Mouse (Mus musculus) cerebellum, postnatal 10 days (tissue): Measurements from ENCODE around the gene Pawr.
"Not testable (repeated sequence)": the region's sequence is repeated elsewhere in the genome, so short reads cannot be mapped to it uniquely, and the experiment has no call there.

ENCODE experiments used
- DNase-seq, 2 experiments: peaks; one replicate each; pipeline ENCODE4 v3.0.0; 2021; ENCODE audit warnings: mixed read lengths in 2 of 2

Pawr gene

DNA sequence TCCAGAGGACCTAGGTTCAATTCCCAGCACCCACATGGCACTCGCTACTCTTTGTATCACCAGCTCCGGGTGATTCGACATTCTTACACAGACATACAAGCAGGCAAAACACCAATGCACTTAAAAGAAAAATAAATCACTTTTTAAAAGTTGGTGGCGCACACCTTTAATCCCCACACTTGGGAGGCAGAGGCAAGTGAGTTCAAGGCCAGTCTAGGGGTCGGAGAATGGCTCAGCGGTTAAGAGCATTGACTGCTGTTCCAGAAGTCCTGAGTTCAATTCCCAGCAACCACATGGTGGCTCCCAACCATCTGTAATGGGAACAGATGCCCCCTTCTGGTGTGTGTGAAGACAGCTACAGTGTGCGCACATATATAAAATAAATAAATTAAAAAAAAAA lies 16.7 kb upstream of the Pawr start:
- no peak for DNase-seq

DNA sequence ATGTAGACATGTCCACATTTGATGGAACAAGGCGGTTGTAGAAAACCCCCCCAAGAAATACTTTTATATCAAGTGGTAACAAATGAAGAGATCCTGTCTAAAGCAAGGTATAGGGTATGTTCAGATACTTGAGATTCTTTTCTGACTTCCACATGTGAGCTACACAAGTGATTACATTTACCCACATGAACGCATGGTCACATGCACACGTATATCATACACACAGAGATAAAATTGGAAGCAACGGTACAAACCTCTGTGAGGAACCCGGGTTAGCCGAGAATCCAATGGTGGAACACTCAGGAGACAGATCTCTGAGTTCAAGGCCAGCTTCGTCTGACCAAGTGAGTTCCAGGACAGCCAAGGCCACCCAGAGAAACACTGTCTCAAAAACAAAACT lies 3.6 kb upstream of the Pawr start:
- no peak for DNase-seq

DNA sequence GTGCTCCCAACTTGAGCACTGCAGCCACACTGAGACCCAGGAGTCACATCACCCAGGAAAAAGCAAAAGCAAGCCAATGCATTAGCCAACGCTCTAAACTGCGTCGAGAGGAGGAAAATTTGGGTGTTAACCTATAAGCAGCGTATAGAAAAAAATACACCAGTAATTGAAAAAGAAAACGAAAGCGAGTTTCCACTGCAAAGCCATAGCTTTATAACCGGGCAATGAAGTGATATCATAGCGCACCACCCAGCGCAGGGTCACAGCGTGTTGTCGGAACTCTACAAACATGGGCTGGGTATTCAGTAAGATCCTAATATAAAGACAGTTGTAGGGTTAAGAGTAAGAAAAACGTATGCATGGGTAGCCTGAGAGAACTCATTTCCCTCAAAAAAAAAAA lies 2.9 kb upstream of the Pawr start:
- no peak for DNase-seq

DNA sequence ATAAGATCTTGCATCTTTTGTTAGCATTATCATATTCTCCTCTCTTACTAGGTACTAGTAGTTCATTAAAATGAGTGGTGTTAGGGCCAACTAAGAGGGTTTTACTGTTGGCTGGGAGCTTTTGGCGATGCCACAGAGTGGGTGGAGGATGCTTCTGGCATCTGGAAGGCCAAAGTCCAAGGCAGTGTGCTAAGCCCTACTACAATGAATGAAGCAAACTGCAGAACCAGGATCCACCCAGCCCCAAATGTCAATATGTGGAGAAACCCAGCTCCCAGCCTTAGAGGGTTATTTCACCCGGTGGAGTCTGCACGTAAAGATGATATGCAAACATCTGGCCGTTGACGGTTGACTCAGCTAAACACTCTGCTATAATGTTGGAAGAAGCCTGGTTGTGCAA lies 2.1 kb upstream of the Pawr start:
- DNase-seq = no peak

DNA sequence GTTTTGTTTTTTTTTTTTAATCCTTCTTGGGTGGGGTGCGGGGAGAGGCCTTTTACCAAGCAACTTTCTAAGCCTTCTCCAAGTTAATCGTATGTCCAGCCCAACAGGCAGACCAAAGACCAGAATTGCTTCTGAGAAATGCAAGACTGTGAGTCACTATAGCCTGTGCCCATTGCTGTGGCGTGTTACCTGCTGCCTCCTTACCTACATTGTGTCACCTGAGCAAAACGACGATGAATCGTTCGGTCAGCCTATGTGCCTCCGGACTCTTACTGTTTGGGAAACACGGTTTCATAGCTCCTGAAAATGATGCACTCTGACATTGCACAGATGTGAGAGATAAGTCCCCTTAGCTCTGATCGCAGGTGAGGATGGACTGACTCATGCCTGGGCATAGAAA lies 957 bp upstream of the Pawr start:
- no peak for DNase-seq

DNA sequence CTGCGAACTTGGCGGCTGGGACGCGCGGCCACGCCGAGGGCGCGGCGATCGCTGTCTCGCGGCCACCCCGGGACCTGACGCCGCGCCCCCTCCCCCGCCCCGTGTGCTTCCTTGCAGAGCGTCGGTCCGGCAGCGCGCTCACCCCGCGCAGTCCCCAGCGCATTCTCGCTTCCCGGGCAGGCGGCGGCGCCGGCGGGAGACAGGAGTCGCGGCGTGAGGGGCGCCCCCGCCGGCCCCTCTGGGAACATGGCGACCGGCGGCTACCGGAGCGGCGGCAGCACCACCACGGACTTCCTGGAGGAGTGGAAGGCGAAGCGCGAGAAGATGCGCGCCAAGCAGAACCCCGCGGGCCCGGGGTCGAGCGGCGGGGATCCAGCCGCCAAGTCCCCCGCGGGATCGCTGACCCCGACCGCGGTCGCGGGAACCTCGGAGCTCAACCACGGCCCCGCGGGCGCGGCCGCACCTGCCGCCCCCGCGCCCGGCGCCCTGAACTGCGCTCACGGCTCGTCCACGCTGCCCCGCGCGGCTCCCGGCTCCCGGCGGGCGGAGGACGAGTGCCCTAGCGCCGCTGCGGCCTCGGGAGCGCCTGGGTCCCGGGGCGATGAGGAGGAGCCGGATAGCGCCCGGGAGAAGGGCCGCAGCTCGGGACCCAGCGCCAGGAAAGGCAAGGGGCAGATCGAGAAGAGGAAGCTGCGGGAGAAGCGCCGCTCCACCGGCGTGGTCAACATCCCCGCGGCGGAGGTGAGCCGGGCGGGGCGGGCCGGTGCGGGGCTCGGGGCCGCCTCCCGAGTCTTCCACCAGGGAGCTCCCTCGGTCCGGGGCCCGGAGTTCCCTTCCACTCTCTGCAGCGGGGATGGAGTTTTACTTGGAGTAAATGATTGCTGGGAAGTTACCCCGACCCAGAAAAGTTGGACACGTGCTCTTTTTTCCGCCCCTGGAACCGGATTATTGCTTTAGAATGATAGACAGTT lies 935 bp downstream of the Pawr start:
- DNase-seq = peak; percentile 56 to 57

DNA sequence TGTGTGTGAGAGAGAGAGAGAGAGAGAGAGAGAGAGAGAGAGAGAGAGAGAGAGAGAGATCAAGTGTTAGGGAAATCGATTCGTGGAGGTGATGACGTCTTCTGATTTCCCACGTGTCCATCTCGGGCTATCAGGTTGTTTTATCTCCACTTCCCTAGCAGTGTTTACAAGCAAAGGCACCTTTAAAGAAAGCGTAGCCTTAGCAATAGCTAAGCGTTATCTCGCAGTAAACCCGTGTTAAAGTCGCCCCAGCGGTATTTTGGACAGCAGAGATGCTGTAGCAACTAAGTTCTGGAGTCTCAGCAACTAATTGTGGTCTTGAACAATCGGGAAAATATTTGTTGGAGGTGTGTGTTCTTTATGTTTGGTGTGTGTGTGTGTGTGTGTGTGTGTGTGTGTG lies 1.7 kb downstream of the Pawr start:
- DNase-seq = peak in 1 of 2 experiments; percentile 2

DNA sequence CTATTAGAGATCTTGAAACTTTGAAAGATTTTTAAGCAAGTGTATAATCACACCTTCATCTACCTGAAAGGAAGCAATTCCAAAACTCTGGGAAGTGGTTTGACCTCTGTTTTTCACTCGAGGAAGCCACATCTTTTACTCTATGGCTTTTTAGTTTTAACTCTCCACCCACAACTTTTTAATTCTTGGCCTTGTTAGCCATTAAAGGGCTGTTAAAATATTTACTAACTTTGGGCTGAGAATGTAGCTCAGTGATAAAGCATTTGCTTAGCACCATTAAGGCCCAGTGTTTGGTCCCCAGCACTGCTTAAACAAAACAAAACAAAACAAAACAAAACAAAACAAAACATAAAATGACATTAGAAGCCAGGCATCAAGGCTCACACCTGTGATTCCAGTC lies 2.2 kb downstream of the Pawr start:
- no peak for DNase-seq

DNA sequence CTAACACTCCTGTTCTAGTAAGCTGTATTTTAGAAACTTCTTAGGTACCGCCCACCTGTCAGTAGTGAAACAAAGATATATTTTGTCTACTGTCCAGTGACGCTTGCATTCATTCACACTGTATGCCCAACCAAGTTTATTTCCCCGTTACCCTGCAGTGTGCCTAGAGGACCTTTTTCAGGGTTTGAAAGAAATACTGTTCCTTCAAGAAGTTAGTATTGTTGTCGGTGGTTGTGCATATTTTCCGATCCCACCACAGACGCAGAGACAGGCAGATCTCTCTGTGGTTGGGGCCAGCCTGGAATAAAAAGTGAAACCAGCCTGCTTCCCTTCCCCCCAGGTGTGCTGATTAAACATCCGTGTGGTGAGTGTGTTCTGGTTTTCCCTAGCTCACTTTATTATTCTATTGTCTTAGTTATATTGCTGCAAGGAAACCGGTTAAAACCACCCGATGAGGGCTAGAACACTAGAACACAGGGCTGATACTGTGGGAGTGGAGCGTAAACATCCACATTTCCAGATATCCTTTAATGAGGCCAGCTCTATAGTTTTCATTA lies 3.9 kb downstream of the Pawr start:
- no peak for DNase-seq

DNA sequence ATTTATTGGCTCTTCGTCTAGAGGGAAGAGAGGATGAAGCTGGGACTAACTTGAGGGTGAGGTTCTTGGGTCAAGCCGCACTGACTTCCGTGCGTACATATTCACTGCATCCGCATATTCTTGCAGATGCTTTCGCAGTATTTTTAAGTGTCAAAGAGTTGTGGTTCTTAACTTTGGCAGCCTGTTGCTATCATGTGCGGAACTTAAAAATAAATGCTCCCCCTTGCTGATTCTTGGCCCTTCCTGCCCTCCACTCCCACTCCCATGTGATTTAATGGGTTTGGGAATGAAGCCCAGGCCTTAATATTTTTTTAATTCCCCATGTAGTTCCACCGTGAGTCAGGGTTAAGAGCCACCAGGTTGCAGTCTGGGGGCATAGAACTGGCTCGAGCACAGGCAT lies 4.7 kb downstream of the Pawr start:
- DNase-seq = no peak

DNA sequence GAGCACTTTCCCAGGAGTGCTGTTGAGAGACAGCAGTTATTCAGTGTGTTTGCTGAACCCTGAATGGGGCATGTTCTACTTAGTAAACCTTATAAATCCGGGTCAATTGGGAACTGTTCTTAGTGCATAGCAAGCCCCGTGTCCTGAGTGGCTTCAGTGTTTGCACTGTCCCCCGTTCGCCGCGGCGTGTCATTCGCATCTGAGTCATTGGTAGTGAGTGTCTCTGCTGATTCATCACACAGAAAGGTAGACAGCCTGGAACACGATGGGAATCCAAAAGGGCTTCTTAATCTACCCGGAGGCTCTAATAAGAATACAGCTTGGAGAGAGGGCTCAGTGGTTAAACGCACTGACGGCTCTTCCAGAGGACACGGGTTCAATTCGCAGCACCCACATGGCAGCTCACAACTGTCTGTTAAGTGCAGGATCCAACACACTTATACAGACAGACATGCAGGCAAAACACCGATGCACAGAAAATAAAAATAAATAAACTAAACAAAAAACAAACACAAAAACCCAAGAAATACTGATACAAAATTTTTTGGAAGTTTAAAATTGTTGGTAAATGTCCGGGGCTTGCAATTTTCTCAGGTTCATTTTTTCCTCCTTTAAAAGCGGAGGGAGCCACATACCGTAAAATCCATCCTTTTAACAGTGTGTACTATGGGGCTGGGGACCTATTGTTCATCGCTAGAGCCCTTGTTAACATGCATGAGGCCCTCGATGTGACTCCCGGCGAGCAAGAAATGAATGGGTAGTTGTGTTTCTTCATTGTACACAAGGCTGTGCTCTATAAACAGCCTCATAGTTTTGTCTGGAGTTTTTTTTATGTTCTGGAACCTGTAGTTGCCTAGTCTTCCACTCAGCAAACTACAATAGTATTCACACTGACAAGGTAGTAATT lies 6.4 kb downstream of the Pawr start:
- DNase-seq = no peak

DNA sequence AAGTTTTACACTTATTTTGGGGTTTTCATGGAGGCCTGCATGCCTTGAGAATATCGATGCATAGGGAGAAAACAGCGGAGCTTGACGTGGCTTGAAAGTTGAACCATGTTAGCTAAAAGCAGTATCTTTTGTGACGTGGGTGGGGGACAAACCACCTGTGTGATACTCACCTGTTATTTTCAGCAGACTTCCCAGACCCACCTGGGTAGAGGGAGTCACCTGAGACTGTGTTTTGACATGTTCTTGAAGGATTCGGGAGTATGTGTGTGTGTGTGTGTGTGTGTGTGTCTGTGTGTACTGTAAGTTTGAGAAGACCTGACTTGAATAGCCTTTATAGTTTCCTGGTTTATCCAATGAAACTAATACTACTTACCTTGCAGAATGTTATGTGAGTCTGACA lies 7.2 kb downstream of the Pawr start:
- DNase-seq = no peak

DNA sequence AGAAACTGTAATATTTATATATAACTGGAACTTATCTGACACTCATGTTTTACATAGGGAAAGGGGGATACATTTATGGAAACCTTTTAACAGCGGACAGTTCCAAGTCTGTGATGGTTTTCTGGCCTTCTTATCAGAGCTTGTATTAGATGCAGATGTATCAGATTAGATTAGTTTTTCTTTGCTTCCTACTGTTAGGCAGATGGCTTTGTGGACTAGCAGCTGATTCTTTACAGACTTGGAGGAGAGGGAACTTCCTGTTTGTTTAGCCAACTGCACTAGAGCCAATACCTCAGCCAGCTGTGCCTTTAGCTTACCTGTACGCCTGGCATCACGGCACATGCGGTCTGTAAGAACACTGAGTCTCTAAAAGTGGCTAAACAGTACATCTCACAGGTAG lies 8.0 kb downstream of the Pawr start:
- DNase-seq = no peak

DNA sequence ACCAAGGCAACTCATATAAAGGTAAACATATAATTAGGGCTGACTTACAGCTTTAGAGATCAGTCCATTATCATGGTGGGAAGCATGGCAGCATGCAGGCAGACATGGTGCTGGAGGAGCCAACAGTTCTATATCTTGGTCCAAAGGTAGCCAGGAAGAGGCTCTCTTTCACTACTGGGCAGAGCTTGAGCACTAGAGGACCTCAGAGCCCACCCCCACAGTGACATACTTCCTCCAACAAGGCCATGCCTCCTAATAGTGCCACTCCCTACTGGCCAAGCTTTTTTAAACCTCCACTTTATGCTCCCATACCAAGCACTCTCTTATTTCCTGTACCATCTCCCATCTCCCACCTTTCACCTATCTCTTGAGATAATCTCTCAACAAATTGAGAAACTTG lies 11.8 kb downstream of the Pawr start:
- DNase-seq = no peak

DNA sequence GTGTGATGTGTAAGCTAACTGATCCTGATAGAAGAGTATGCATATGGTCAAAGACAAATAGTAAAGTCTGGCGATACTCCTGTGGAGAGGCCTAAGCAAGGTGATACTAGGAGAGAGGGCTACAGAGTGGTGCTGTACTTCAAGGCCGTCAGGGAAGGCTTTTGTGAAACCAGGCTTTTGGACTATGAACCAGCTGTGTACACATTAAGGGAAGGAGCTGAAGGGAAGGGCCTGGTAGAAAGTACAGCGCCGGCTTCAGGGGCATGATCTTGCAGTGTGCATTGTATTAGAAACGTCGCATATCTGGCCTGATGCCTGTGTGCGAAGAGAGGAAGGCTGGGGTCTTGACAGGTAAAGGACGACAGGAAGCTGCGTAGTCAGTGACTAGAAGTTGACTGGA lies 13.2 kb downstream of the Pawr start:
- no peak for DNase-seq

DNA sequence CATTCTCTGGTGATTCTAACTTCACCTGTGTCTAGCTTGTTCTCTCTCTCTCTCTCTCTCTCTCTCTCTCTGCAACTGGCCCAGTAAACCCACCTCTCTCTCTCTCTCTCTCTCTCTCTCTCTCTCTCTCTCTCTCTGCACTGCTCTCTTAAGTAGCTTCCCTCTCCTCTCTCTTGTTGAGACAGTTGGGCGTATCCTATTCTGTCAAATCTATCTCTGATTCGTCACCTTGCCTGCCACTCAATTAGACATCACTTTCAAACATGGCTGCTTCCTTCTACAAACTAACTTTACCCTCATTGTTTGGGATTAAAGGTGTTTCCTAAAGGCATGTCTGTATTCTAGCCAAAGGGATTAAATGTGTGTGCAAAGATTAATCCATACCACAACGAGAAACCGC lies 14.4 kb downstream of the Pawr start:
- DNase-seq = not testable (repeated sequence)

DNA sequence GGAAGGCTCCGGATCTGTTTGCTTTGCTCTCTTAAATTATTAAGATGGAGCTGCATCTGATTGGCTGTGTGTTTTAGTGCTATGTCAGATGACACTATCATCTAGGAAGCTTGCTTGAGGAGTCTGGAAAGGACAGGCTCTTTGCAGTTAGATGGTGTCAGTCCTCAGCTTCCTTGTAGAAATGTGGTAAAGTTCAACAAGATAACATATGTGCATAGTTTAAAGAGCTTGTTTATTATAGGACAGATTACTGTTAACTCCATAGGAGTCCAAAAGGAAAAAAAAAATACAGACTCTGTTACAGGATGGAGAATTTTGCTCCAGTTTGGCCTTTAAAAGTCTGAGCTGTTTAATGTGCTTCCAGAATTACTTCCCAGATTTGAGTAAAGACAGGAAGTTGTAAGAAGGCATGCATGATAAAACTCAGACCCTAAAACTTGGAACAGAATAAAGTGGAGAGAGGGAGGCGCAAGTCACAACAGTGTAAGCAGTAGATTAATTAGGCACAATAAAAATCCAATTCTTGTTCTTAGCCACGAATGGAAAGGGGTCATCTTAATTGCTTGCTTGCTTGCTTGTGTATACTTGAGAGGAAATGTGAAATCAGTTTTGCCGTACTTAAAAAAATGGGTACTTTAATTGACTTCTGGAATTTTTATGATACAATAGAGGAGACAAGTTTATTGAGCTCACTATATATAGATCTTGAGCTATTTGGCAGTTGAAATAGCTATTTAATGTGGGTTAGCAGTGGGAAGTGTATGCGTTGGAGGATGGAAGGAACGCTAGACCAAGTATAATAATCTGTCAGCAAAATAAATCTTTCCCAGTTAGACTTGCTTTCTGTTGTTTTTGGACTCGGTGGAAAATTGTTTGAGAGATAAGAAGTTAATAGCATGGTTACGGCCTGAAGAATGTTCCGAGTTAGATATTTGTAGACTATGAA lies 18.5 kb downstream of the Pawr start:
- no peak for DNase-seq

DNA sequence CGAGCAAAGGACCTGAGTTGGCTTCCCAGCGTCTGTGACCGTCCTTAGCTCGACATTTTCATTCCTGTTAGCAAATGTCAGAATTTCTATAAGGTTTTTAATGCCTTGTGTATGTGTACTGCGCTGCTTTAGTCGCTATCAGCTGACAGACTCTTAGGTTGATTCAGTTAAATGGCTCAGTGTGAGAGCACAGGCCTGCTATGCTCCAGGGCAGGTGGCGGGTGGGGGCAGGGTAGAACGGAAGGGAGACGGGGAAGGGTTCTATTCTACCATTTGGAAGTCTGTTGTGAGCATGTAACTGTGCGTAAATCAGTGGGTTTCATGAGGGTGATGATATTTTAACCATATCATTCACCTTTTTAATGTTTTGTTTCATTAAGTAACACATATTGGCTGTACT lies 21.0 kb downstream of the Pawr start:
- DNase-seq = no peak

DNA sequence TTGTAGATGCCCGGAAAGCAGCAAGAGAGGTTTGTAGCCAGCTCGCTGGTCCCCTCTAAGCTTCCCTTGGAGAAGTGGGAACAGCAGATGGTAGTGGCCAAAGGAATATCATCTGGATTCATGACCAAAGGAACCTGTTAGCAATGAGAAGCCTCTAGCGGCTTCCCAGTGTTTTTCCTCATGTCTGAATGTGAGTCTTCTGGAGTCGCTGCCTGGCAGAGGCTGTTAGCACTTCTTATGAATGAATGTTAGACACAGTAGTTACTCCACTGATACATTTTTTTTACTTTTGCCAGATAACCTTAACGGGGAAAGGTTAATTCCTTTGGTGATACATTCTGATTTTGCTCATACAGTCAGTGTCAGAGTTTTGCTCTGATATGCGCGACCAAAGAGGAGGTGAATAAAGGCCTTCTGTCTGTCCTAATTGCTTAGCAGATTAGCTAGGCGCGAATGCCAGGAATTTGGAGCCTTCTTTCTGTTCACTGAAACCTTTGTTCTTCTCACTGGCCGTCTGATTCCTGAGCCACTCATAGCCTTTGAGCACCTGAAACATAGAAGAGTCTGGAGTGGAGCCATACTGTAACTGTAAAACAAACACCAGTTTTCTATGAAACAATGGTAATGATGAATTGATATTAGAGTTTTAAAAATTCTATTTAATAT lies 22.9 kb downstream of the Pawr start:
- DNase-seq = peak; percentile 11 to 19

DNA sequence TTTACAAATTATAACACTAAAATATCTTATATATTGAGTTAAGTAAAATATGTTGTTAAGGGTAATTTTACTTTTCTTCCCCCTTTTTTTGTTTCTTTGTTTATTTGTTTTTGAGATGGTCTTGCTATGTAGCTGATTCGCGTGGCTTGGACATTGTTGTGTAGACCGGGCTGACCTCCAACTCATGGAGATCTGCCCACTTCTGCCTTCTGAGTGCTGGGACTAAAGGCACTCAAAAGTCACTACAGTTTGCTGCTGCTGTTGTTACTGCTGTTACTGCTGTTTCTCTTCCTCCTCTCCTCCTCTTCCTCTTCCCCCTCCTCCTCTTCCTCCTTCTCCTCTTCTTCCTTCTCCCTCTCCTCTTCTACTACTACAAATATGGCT lies 23.5 kb downstream of the Pawr start:
- DNase-seq = peak; percentile 63 to 74

DNA sequence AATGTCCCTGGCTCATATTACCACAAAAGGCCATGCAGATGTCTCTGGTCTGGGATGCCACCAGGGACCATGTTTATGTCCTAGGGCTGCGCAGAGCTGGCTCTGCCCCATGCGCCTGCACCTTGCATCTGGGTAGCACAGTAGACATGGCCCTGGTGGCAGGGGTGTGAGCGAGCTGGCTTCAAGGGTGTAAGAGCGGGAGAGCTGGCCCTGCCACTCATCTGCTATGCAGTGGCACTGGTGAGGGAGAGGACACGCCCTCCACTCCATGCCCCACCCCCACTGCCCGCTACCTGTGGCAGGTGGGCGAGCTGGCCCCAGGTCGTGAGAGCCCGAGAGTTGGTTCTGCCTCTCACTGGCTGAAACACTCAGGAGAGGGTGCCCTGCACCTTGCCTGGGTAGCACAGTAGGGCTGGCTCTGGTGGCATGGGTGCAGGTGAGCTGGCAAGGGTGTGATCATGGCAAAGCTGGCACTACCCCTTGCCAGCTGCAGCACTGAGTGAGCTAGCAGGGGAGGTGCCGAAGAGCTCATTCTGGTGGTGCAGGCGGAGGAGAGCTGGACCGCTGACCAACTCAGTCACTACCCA lies 24.8 kb downstream of the Pawr start:
- DNase-seq = no peak
